Mouse (Mus musculus) activated CD4-positive, CD25-positive, alpha-beta regulatory T cell, adult 4 months (primary cell): Measurements from ENCODE around the gene Gramd4. TPM values are rescaled to one million over a fixed set of nuclear protein-coding genes. Genes with fewer than 3 reads are reported as not detected.
"Not testable (repeated sequence)": the region's sequence is repeated elsewhere in the genome, so short reads cannot be mapped to it uniquely, and the experiment has no call there.

Experiments used
- ATAC-seq: one replicate; pipeline ENCODE4 v1.8.0; 2017
- polyA plus RNA-seq, 2 experiments: library from polyadenylated mRNA; unstranded; fragments of 100-300 nt; shearing (Covaris generic); gene quantifications; one replicate each; pipeline ENCODE4 v1.2.1; 2017

The Gramd4 gene
- polyA plus RNA-seq, 2 experiments from 2014 or later: 20.5 to 22.7 TPM

- ATAC-seq: no peak
Observed at GRCm38 (mm10) chr15:86117115-86118100, 59.9 kb downstream of the Gramd4 start.

GRCm38 (mm10) chr15:86119186-86119585 is 61.7 kb downstream of the Gramd4 start:
- ATAC-seq: no peak

- ATAC-seq: no peak
Observed at GRCm38 (mm10) chr15:86122261-86122949, 64.9 kb downstream of the Gramd4 start.

- ATAC-seq: no peak
Observed at GRCm38 (mm10) chr15:86123409-86123808, 65.9 kb downstream of the Gramd4 start.

- peak; percentile 58 for ATAC-seq
Observed at GRCm38 (mm10) chr15:86124359-86124758, 66.9 kb downstream of the Gramd4 start.

GRCm38 (mm10) chr15:86129036-86129435 is 71.5 kb downstream of the Gramd4 start:
- no peak for ATAC-seq

- no peak for ATAC-seq
Observed at GRCm38 (mm10) chr15:86130657-86131056, 73.2 kb downstream of the Gramd4 start.

GRCm38 (mm10) chr15:86134941-86135783 is 77.7 kb downstream of the Gramd4 start:
- ATAC-seq: peak; percentile 58

- no peak for ATAC-seq
Observed at GRCm38 (mm10) chr15:86137638-86138037, 80.1 kb downstream of the Gramd4 start.

GRCm38 (mm10) chr15:86140323-86140722 is 82.8 kb downstream of the Gramd4 start:
- no peak for ATAC-seq

- no peak for ATAC-seq
Observed at GRCm38 (mm10) chr15:86144577-86144976, 87.1 kb downstream of the Gramd4 start.

- ATAC-seq: no peak
Observed at GRCm38 (mm10) chr15:86145046-86145445, 87.6 kb downstream of the Gramd4 start.

GRCm38 (mm10) chr15:86146922-86147321 is 89.4 kb downstream of the Gramd4 start:
- no peak for ATAC-seq

GRCm38 (mm10) chr15:86150593-86150992 is 93.1 kb downstream of the Gramd4 start:
- no peak for ATAC-seq

- ATAC-seq: no peak
Observed at GRCm38 (mm10) chr15:86153481-86153960, 96.0 kb downstream of the Gramd4 start.

- no peak for ATAC-seq
Observed at GRCm38 (mm10) chr15:86156492-86156891, 99.0 kb downstream of the Gramd4 start.

GRCm38 (mm10) chr15:86159093-86159492 is 101.6 kb downstream of the Gramd4 start:
- no peak for ATAC-seq

- no peak for ATAC-seq
Observed at GRCm38 (mm10) chr15:86159719-86160118, 102.2 kb downstream of the Gramd4 start.

GRCm38 (mm10) chr15:86160906-86161305 is 103.4 kb downstream of the Gramd4 start:
- no peak for ATAC-seq

- not testable (repeated sequence) for ATAC-seq
Observed at GRCm38 (mm10) chr15:86161800-86162199, 104.3 kb downstream of the Gramd4 start.

GRCm38 (mm10) chr15:86164718-86165345 is 107.3 kb downstream of the Gramd4 start:
- no peak for ATAC-seq
